34 mouse cellular contexts compared by ENCODE assay signal in genomic region chrX:107417345-107417744, GRCm38 (mm10). TPM values are rescaled to one million over a fixed set of nuclear protein-coding genes. Genes with fewer than 3 reads are reported as not detected.
DNase-seq lines count a peak whose midpoint lies in the region; ATAC-seq and TF ChIP-seq lines count a peak whose summit lies in the region.
"Had no signal": no experiment of that assay in that cellular context is flagged by ENCODE, and none has a peak within 500 bp of the region (broad histone marks: within the 10 kb centered on the region; RNA-seq: fewer than 3 reads in every experiment).

No protein-coding gene starts in this region.

- no peak overlapping the region for H3K4me3 ChIP-seq in hindbrain, postnatal 0 days (ENCODE audit: low read length)
- no peak overlapping the region for H3K4me3 ChIP-seq in hindbrain, embryonic 12.5 days
- no peak overlapping the region for H3K4me3 ChIP-seq in neural tube, embryonic 11.5 days (ENCODE audit: low read depth, low read length)
- no peak overlapping the region for H3K4me3 ChIP-seq in neural tube, embryonic 15.5 days (replicated peaks)
- H3K4me3 ChIP-seq: embryonic facial prominence, embryonic 13.5 days; erythroblast, embryonic 14.5 days; forebrain, embryonic 12.5 days; kidney, embryonic 15.5 days; layer of hippocampus, adult 2 months; left cerebral cortex, adult 2 months; limb, embryonic 15.5 days; liver, embryonic 13.5 days; myocyte had no signal

- H3K27me3 ChIP-seq in hindbrain, postnatal 0 days (ENCODE audit: insufficient read depth, low read length): no peaks in the 10 kb centered on the region
- peaks cover 1% of the 10 kb centered on the region; the same call in 1 of the 2 replicates for H3K27me3 ChIP-seq in hindbrain, embryonic 12.5 days
- H3K27me3 ChIP-seq in neural tube, embryonic 11.5 days (ENCODE audit: control insufficient read depth, insufficient read depth, low read length): no peaks in the 10 kb centered on the region
- no peaks in the 10 kb centered on the region for H3K27me3 ChIP-seq in neural tube, embryonic 15.5 days (replicated peaks)
- H3K27me3 ChIP-seq: CH12.LX; embryonic facial prominence, embryonic 13.5 days; forebrain, embryonic 12.5 days; limb, embryonic 15.5 days; liver, embryonic 13.5 days had no signal

- no peak for ATAC-seq in hindbrain, postnatal 0 days
- ATAC-seq in hindbrain, embryonic 12.5 days (ENCODE audit: low FRiP score): no peak; the same call in 1 of the 2 replicates
- ATAC-seq in neural tube, embryonic 11.5 days (ENCODE audit: insufficient read depth, low FRiP score, low TSS enrichment): peak; percentile 73; the same call in 1 of the 2 replicates
- no peak for ATAC-seq in neural tube, embryonic 15.5 days (ENCODE audit: low FRiP score)

- no peak for TF ChIP-seq CTCF in hindbrain, postnatal 0 days (IDR thresholded peaks at IDR 0.05; ENCODE audit: low read depth)

- H3K4me2 ChIP-seq in hindbrain, postnatal 0 days (ENCODE audit: low read depth, low read length): no peak overlapping the region
- H3K4me2 ChIP-seq in hindbrain, embryonic 12.5 days (replicated peaks): no peak overlapping the region
- no peak overlapping the region for H3K4me2 ChIP-seq in neural tube, embryonic 11.5 days (ENCODE audit: low read depth)
- no peak overlapping the region for H3K4me2 ChIP-seq in neural tube, embryonic 15.5 days
- H3K4me2 ChIP-seq: embryonic facial prominence, embryonic 13.5 days; forebrain, embryonic 12.5 days; hindbrain, embryonic 14.5 days; kidney, embryonic 15.5 days; limb, embryonic 15.5 days; liver, embryonic 13.5 days had no signal

- no peak overlapping the region for H3K27ac ChIP-seq in hindbrain, postnatal 0 days
- H3K27ac ChIP-seq in hindbrain, embryonic 12.5 days: no peak overlapping the region
- no peak overlapping the region for H3K27ac ChIP-seq in neural tube, embryonic 11.5 days (ENCODE audit: low read depth, low read length)
- no peak overlapping the region for H3K27ac ChIP-seq in neural tube, embryonic 15.5 days (replicated peaks)
- H3K27ac ChIP-seq: embryonic facial prominence, embryonic 13.5 days; forebrain, embryonic 12.5 days; hindbrain, embryonic 14.5 days; kidney, embryonic 15.5 days; layer of hippocampus, adult 2 months; left cerebral cortex, adult 2 months; limb, embryonic 15.5 days; liver, embryonic 13.5 days; macrophage; stomach, postnatal 0 days had no signal

- H3K36me3 ChIP-seq in hindbrain, postnatal 0 days (ENCODE audit: insufficient read depth, low read length): no peaks in the 10 kb centered on the region
- H3K36me3 ChIP-seq in hindbrain, embryonic 12.5 days: no peaks in the 10 kb centered on the region
- no peaks in the 10 kb centered on the region for H3K36me3 ChIP-seq in neural tube, embryonic 11.5 days (ENCODE audit: control insufficient read depth, insufficient read depth, low read length)
- H3K36me3 ChIP-seq in neural tube, embryonic 15.5 days: no peaks in the 10 kb centered on the region
- H3K36me3 ChIP-seq: embryonic facial prominence, embryonic 13.5 days; forebrain, embryonic 12.5 days; kidney, embryonic 15.5 days; limb, embryonic 15.5 days; liver, embryonic 13.5 days had no signal

- H3K9ac ChIP-seq in hindbrain, postnatal 0 days (replicated peaks; ENCODE audit: low read length): no peak overlapping the region
- H3K9ac ChIP-seq in hindbrain, embryonic 12.5 days: no peak overlapping the region
- H3K9ac ChIP-seq in neural tube, embryonic 11.5 days (ENCODE audit: low read length): no peak overlapping the region
- H3K9ac ChIP-seq in neural tube, embryonic 15.5 days (replicated peaks): no peak overlapping the region
- H3K9ac ChIP-seq: embryonic facial prominence, embryonic 13.5 days; forebrain, embryonic 12.5 days; hindbrain, embryonic 14.5 days; kidney, embryonic 15.5 days; limb, embryonic 15.5 days; liver, embryonic 13.5 days had no signal

- no peaks in the 10 kb centered on the region for H3K4me1 ChIP-seq in hindbrain, postnatal 0 days (ENCODE audit: insufficient read depth, low read length)
- no peaks in the 10 kb centered on the region for H3K4me1 ChIP-seq in hindbrain, embryonic 12.5 days
- H3K4me1 ChIP-seq in neural tube, embryonic 11.5 days (ENCODE audit: control insufficient read depth, insufficient read depth, low read length): no peaks in the 10 kb centered on the region
- no peaks in the 10 kb centered on the region for H3K4me1 ChIP-seq in neural tube, embryonic 15.5 days
- H3K4me1 ChIP-seq: embryonic facial prominence, embryonic 13.5 days; forebrain, embryonic 12.5 days; kidney, embryonic 15.5 days; limb, embryonic 15.5 days; liver, embryonic 13.5 days had no signal

- H3K9me3 ChIP-seq in hindbrain, postnatal 0 days (ENCODE audit: low read length): no peaks in the 10 kb centered on the region
- H3K9me3 ChIP-seq in hindbrain, embryonic 12.5 days (replicated peaks): no peaks in the 10 kb centered on the region
- no peaks in the 10 kb centered on the region for H3K9me3 ChIP-seq in neural tube, embryonic 11.5 days (ENCODE audit: control insufficient read depth, low read length)
- no peaks in the 10 kb centered on the region for H3K9me3 ChIP-seq in neural tube, embryonic 15.5 days (replicated peaks)
- H3K9me3 ChIP-seq: embryonic facial prominence, embryonic 13.5 days; forebrain, embryonic 12.5 days; kidney, embryonic 15.5 days; limb, embryonic 15.5 days; liver, embryonic 13.5 days had no signal

- peak; percentile 39 for DNase-seq in embryo, embryonic 10 days (ENCODE audit: low spot score)
- DNase-seq in embryo, embryonic 9.5 days (ENCODE audit: extremely low spot score): no peak
- DNase-seq in hindbrain, postnatal 0 days (ENCODE audit: low spot score): peak; percentile 1
- DNase-seq in neural tube, embryonic 11.5 days (ENCODE audit: low spot score): peak; percentile 30
- peak; percentile 63 for DNase-seq in retina, embryonic 14.5 days (ENCODE audit: low spot score)
- DNase-seq in frontal cortex, adult 2 months (ENCODE audit: extremely low spot score in 1 of 2, low spot score in 1 of 2): no peak
- DNase-seq: adrenal gland, postnatal 14 days; cerebellum, adult 18-20 months; cerebellum, postnatal 10 days; gastrocnemius, postnatal 14 days; heart, postnatal 14 days; kidney, adult 18-20 months; kidney, postnatal 25 days; left cerebral cortex, postnatal 4 days; liver, embryonic 13.5 days; lung, adult 18-20 months; lung, postnatal 10 days; right cerebral cortex, postnatal 4 days; thymus, adult 18-20 months; thymus, postnatal 25 days had no signal

- 29% methylated on average over 3 of the region's 3 CpGs for WGBS in hindbrain, postnatal 0 days
- 23% methylated on average over 3 of the region's 3 CpGs for WGBS in hindbrain, embryonic 12.5 days
- 32% methylated on average over 3 of the region's 3 CpGs for WGBS in neural tube, embryonic 11.5 days
- 24% methylated on average over 3 of the region's 3 CpGs for WGBS in neural tube, embryonic 15.5 days

RNA-seq across cellular contexts. Expression of gene Itm2a, which starts 14.2 kb away (rescaled TPM):
- total RNA-seq in hindbrain, postnatal 0 days (2014; rRNA removed): 47.7 and 50.3 TPM in 2 replicates
- polyA plus RNA-seq in hindbrain, postnatal 0 days (2015; fragmentation: Nextera tagmentation; extraction: Ambion mirVana): 179 and 185 TPM in 2 replicates
- polyA plus RNA-seq in hindbrain, embryonic 12.5 days (2016; fragmentation: Nextera tagmentation; extraction: Ambion mirVana): 169 and 317 TPM in 2 replicates
- polyA plus RNA-seq in neural tube, embryonic 11.5 days (2014; fragmentation: Nextera tagmentation; extraction: Ambion mirVana): 225 and 260 TPM in 2 replicates
- polyA plus RNA-seq in neural tube, embryonic 15.5 days (2015; fragmentation: Nextera tagmentation; extraction: Ambion mirVana): 233 and 254 TPM in 2 replicates
- 99.7 and 128 TPM in 2 replicates for polyA plus RNA-seq in frontal cortex, adult 2 months (2012; rRNA removed)
- total RNA-seq: CH12.LX had no signal
- polyA plus RNA-seq: erythroblast, embryonic 14.5 days had no signal

Comparison
In these comparisons a context has a peak if more than half of its experiments do, and no peak if none do; other contexts are left out.
1. DNase-seq: peak in embryo, embryonic 10 days (single experiment), hindbrain, postnatal 0 days (single experiment), neural tube, embryonic 11.5 days (single experiment) and retina, embryonic 14.5 days (single experiment); none in embryo, embryonic 9.5 days (single experiment) and frontal cortex, adult 2 months (0 of 2).